Mouse (Mus musculus) thymus, adult 2 months (tissue): ENCODE data around the gene Chek2. TPM values are rescaled to one million over a fixed set of nuclear protein-coding genes. Genes with fewer than 3 reads are reported as not detected.

Experiments used
- DNase-seq: peaks from one replicate; pipeline ENCODE4 v3.0.0; 2021
- H3K27ac ChIP-seq: fragments of 200-500 bp; 2 replicates; pipeline ENCODE4 v1.5.1; 2012; ENCODE audit warnings: low read length, control low read depth; ENCODE audit not compliant: control insufficient read depth, insufficient read depth
- H3K27me3 ChIP-seq: fragments of 200-500 bp; 2 replicates; pipeline ENCODE4 v1.6.1; 2012; ENCODE audit warnings: mild to moderate bottlenecking, low read length, moderate library complexity, mixed read lengths; ENCODE audit not compliant: control insufficient read depth, insufficient read depth
- H3K36me3 ChIP-seq: fragments of 200-500 bp; 2 replicates; pipeline ENCODE4 v1.6.1; 2012; ENCODE audit warnings: mild to moderate bottlenecking, low read length, moderate library complexity; ENCODE audit not compliant: control insufficient read depth, insufficient read depth
- H3K4me1 ChIP-seq: fragments of 200-500 bp; replicated peaks from 2 replicates; pipeline ENCODE4 v1.6.1; 2012; ENCODE audit warnings: low read length; ENCODE audit not compliant: control insufficient read depth, insufficient read depth
- H3K4me3 ChIP-seq: fragments of 200-500 bp; 2 replicates; pipeline ENCODE4 v1.5.1; 2012; ENCODE audit warnings: mild to moderate bottlenecking, low read length, control low read depth, moderate library complexity; ENCODE audit not compliant: control insufficient read depth, insufficient read depth
- CTCF ChIP-seq: fragments of 200-500 bp; IDR thresholded peaks from 2 replicates; pipeline ENCODE4 v1.5.1; 2012; ENCODE audit warnings: mild to moderate bottlenecking, control low read depth, low read length, moderate library complexity, borderline replicate concordance; ENCODE audit not compliant: control insufficient read depth, poor library complexity, insufficient read depth; ENCODE audit errors: extremely low read depth
- POLR2A ChIP-seq: fragments of 200-500 bp; IDR thresholded peaks from 2 replicates; pipeline ENCODE4 v1.6.1; 2012; ENCODE audit warnings: mild to moderate bottlenecking, low read length, control low read depth, moderate library complexity; ENCODE audit not compliant: control insufficient read depth, poor library complexity, insufficient read depth; ENCODE audit errors: extremely low read depth
- WGBS: fragments of 180-500 bp; shearing (Covaris S2); methylation state at CpG from one replicate; pipeline ENCODE4 v1.1.7; 2018; 5-methylcytosine and 5-hydroxymethylcytosine counted together
- polyA plus RNA-seq: library from polyadenylated mRNA; depleted of rRNA; stranded (reverse); fragments of >200 nt; gene quantifications from 2 replicates; pipeline ENCODE4 v1.2.3, GENCODE M21; 2012; rRNA removed

The Chek2 gene
- polyA plus RNA-seq, 1 experiment = 16.1 TPM

DNA sequence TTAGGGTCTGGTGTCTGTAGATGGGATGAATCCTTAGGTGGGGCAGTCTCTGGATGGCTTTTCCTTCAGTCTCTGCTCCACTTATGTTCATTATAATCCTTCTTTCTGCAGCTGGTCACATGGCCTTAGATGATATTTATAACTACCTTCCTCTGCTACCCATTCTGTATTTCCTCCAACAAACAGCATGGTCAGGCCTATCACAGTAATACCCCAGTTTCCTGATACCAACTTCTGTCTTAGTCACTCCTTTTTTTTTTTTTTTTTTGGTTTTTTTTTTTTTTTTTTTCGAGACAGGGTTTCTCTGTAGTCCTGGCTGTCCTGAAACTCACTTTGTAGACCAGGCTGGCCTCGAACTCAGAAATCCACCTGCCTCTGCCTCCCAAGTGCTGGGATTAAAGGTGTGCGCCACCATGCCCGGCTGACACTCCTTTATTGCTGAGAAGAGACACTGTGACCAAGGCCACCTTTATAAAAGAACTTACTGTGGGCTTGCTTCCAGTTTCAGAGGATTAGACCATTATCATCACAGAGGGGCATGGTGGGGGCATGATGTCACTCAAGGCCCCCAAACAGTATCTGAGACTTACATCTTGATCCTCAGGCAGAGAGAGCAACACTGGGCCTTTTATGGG is 70.3 kb downstream of the Chek2 start:
- Histone ChIP-seq H3K27ac (no peak overlapping the region), H3K4me1 (no peaks in the 10 kb centered on the region), H3K4me3 (no peak overlapping the region), H3K27me3 (no peaks in the 10 kb centered on the region), H3K36me3 (no peaks in the 10 kb centered on the region)
- WGBS = 68% methylated on average over 4 of the region's 4 CpGs
- no peak for DNase-seq
- no peak for TF ChIP-seq POLR2A
- TF ChIP-seq CTCF = no peak

- no peak for DNase-seq
Measured at GRCm38 (mm10) chr5:110914859-110915258, 75.1 kb downstream of the Chek2 start.

DNA sequence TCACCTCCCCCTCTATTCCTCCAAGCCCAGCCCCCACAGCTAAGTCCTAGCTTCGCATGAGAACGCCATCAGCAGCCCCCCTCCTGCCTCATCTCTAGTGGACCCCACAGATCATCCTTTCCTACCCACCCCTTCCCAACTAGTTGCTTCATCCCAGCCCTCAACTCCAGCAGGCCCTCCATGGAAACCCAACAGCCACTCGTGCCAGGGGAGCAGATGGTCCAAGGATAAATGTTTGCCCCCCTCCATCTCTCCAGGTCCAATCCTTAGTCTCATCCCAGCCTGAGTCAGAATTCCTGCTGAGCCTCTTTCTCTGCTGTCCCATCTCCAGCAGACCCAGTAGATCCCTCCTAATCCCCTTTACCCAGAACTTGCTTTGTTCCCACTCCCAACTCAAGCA is 76.5 kb downstream of the Chek2 start:
- no peak overlapping the region for H3K4me3 ChIP-seq
- no peaks in the 10 kb centered on the region for H3K4me1 ChIP-seq
- no peak for DNase-seq
- no peaks in the 10 kb centered on the region for H3K36me3 ChIP-seq
- no peak for TF ChIP-seq CTCF
- TF ChIP-seq POLR2A = no peak
- WGBS = 90% methylated on average over 3 of the region's 3 CpGs
- H3K27me3 ChIP-seq = no peaks in the 10 kb centered on the region
- no peak overlapping the region for H3K27ac ChIP-seq

More at GRCm38 (mm10) chr5:110914859-110915258, 75.1 kb downstream of the Chek2 start:
- no peak for TF ChIP-seq POLR2A
- no peak for TF ChIP-seq CTCF
- Histone ChIP-seq H3K27ac (no peak overlapping the region), H3K27me3 (no peaks in the 10 kb centered on the region), H3K4me1 (no peaks in the 10 kb centered on the region), H3K36me3 (no peaks in the 10 kb centered on the region), H3K4me3 (no peak overlapping the region)
- WGBS = 95% methylated on average over 11 of the region's 11 CpGs

DNA sequence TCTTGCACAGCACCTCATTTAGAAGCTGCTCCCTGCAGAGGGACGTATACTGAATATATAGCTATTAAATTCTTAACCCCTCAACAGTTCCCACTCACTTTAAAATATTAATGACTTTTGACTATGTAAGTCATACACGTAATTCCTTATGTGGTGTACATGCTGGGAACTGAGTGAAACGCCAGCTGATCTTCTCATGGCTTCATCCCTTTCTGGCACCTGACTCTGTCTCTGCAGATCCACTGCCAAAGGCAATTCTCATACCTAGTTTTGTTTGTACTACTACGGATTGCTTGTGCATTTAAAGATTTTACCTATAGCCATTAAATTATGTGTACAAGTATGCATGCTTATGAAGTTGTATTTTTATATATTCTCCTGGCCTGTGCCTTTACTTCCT is 79.8 kb downstream of the Chek2 start:
- no peak for DNase-seq
- H3K27ac ChIP-seq = no peak overlapping the region
- H3K4me1 ChIP-seq = no peaks in the 10 kb centered on the region
- WGBS = 97% methylated on average over 4 of the region's 4 CpGs
- TF ChIP-seq CTCF = no peak
- no peak for TF ChIP-seq POLR2A
- H3K36me3 ChIP-seq = no peaks in the 10 kb centered on the region
- no peaks in the 10 kb centered on the region for H3K27me3 ChIP-seq
- H3K4me3 ChIP-seq = no peak overlapping the region

DNA sequence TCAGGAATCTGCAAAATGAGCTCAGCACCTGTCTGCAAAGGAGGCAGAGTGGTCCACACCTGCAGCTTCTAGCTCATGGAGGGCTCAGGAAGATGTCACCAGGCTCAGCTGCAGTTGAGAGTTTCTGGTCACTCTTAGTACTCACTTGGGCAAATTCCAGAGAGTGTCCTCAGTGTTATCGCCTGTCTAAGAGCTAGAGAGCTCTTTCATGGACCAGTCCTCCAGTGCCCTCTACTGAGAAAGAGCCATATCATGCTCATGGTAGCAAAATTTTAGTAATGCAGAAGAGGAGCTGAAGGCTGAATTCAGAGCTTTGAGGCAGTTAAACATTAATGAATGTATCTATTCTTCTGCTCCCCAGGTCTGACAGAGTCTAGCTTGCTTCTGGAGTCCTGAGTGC is 83.6 kb downstream of the Chek2 start:
- 89% methylated on average over 1 of the region's 1 CpGs for WGBS

More for the DNA sequence above, 83.6 kb downstream of the Chek2 start:
- no peak overlapping the region for H3K27ac ChIP-seq
- TF ChIP-seq POLR2A = no peak
- no peaks in the 10 kb centered on the region for H3K27me3 ChIP-seq
- H3K4me1 ChIP-seq = no peaks in the 10 kb centered on the region
- H3K4me3 ChIP-seq = no peak overlapping the region
- DNase-seq = no peak
- no peaks in the 10 kb centered on the region for H3K36me3 ChIP-seq

Other genes starting within 250 kb of the Chek2 start
- 140 and 153 TPM in 2 replicates for gene Noc4l, start 186.6 kb upstream of the Chek2 start, polyA plus RNA-seq
- 33.4 and 34.6 TPM in 2 replicates for gene Ddx51, start 186.5 kb upstream of the Chek2 start, polyA plus RNA-seq
- 155 and 211 TPM in 2 replicates for gene Ep400, start 69.3 kb upstream of the Chek2 start, polyA plus RNA-seq
- 27.4 and 28.5 TPM in 2 replicates for gene Pus1, start 59.3 kb upstream of the Chek2 start, polyA plus RNA-seq
- gene Ulk1, start 29.9 kb upstream of the Chek2 start, polyA plus RNA-seq = 130 and 136 TPM in 2 replicates
- gene Hscb, start 202 bp upstream of the Chek2 start, polyA plus RNA-seq = 20.6 and 23.1 TPM in 2 replicates
- gene Ttc28, start 39.8 kb downstream of the Chek2 start, polyA plus RNA-seq = 4.8 and 5.8 TPM in 2 replicates